Mouse (Mus musculus) liver, embryonic 14.5 days (tissue): ENCODE results near the gene Rybp.

Experiments
- CTCF ChIP-seq: IDR thresholded peaks from 2 replicates; pipeline ENCODE4 v1.5.1; 2016; ENCODE audit warnings: antibody characterized with exemption, low read depth, control low read depth
- EP300 ChIP-seq: IDR thresholded peaks from 2 replicates; pipeline ENCODE4 v1.6.1; 2016; ENCODE audit warnings: antibody characterized with exemption, low read depth

GRCm38 (mm10) chr6:100187821-100188220 lies 99.5 kb downstream of the Rybp start:
- TF ChIP-seq EP300 = no peak
- no peak for TF ChIP-seq CTCF
